Mouse (Mus musculus) C2C12 (cell line): ENCODE data around the gene Hipk2. TPM values are rescaled to one million over a fixed set of nuclear protein-coding genes. Genes with fewer than 3 reads are reported as not detected.
A peak's percentile ranks its signal among the peaks of the same experiment; 100 is the strongest.

Source experiments
- H3K27me3 ChIP-seq: one replicate; pipeline ENCODE4 v1.6.1; 2011; ENCODE audit not compliant: control insufficient read depth, insufficient read depth, insufficient read length
- H3K36me3 ChIP-seq: one replicate; pipeline ENCODE4 v1.6.1; 2011; ENCODE audit not compliant: control insufficient read depth, insufficient read depth
- H3K4me3 ChIP-seq: one replicate; pipeline ENCODE4 v1.5.1; 2011; ENCODE audit warnings: mild to moderate bottlenecking, control low read depth; ENCODE audit not compliant: poor library complexity, insufficient read depth, severe bottlenecking
- H3K79me2 ChIP-seq: one replicate; pipeline ENCODE4 v1.6.1; 2011; ENCODE audit not compliant: control insufficient read depth, insufficient read depth
- H3K79me3 ChIP-seq: one replicate; pipeline ENCODE4 v1.6.1; 2011; ENCODE audit warnings: low read depth, control low read depth
- H3ac ChIP-seq: one replicate; pipeline ENCODE3; 2011; ENCODE audit warnings: low read depth; ENCODE audit not compliant: control insufficient read depth, insufficient read length
- CEBPB ChIP-seq: IDR thresholded peaks from one replicate; pipeline ENCODE4 v1.6.1; 2011; ENCODE audit warnings: low read depth, mild to moderate bottlenecking, control low read depth, moderate library complexity
- CTCF ChIP-seq: IDR thresholded peaks from one replicate; pipeline ENCODE4 v1.5.1; 2011; ENCODE audit not compliant: control insufficient read depth, insufficient read depth, insufficient read length
- FOSL1 ChIP-seq: IDR thresholded peaks from one replicate; pipeline ENCODE4 v1.8.0; 2011; ENCODE audit warnings: mild to moderate bottlenecking, low read length; ENCODE audit not compliant: poor library complexity, insufficient read depth, severe bottlenecking
- MAX ChIP-seq: IDR thresholded peaks from one replicate; pipeline ENCODE4 v1.6.1; 2011; ENCODE audit warnings: mild to moderate bottlenecking, control low read depth
- MYOD1 ChIP-seq: IDR thresholded peaks from one replicate; pipeline ENCODE4 v1.6.1; 2011; ENCODE audit warnings: low read depth; ENCODE audit not compliant: control insufficient read depth, insufficient read length
- MYOG ChIP-seq: IDR thresholded peaks from one replicate; pipeline ENCODE4 v1.6.1; 2011; ENCODE audit not compliant: control insufficient read depth, insufficient read length; ENCODE audit errors: extremely low read depth
- USF1 ChIP-seq: IDR thresholded peaks from one replicate; pipeline ENCODE4 v1.6.1; 2011; ENCODE audit warnings: low read depth, mild to moderate bottlenecking, control low read depth, moderate library complexity
- polyA plus RNA-seq: library from polyadenylated mRNA; unstranded; fragments of >200 nt; fragmentation: generic; extraction: Trizol; gene quantifications from one replicate; pipeline ENCODE4 v1.2.1, GENCODE M21; 2012; ENCODE audit warnings: missing spikeins

The Hipk2 gene
- polyA plus RNA-seq, 1 experiment = 13.6 TPM

GRCm38 (mm10) chr6:38825886-38826285 lies 50.1 kb downstream of the Hipk2 start:
- H3K4me3 ChIP-seq = no peak overlapping the region
- H3K79me3 ChIP-seq = peaks cover 17% of the 10 kb centered on the region
- no peak overlapping the region for H3ac ChIP-seq
- H3K27me3 ChIP-seq = no peaks in the 10 kb centered on the region
- H3K36me3 ChIP-seq = no peaks in the 10 kb centered on the region
- no peak for TF ChIP-seq USF1
- no peak for TF ChIP-seq FOSL1
- no peak for TF ChIP-seq CTCF
- TF ChIP-seq MYOG = no peak
- TF ChIP-seq CEBPB = no peak
- no peak for TF ChIP-seq MAX
- no peak for TF ChIP-seq MYOD1
- H3K79me2 ChIP-seq = peaks cover 64% of the 10 kb centered on the region

DNA sequence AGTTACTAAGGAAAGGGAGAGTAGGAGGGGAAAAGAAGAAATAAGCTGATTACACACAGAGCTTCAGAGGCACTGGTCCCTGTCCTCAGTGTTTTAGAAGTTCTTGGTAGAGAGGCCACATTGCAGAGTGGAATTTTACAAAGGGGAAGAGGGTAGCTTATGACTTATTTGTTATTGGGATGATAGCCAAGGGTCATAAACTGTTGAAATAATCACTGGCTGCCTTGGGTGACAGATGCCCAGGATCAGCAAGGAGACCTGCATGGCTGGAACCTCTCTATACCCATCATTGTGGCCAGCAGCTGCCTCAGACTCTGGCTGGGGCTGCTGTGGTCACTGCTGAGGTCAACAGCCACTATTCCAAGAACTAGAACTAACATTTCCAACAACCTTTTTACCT lies 52.1 kb downstream of the Hipk2 start:
- Histone ChIP-seq H3ac (no peak overlapping the region), H3K4me3 (no peak overlapping the region), H3K36me3 (no peaks in the 10 kb centered on the region), H3K79me3 (peaks cover 14% of the 10 kb centered on the region), H3K27me3 (no peaks in the 10 kb centered on the region), H3K79me2 (peaks cover 50% of the 10 kb centered on the region)
- TF ChIP-seq MYOG (no peak), MYOD1 (peak; percentile 33)

GRCm38 (mm10) chr6:38823164-38823563 lies 52.8 kb downstream of the Hipk2 start:
- H3K4me3 ChIP-seq = no peak overlapping the region
- H3ac ChIP-seq = no peak overlapping the region
- H3K79me2 ChIP-seq = peaks cover 44% of the 10 kb centered on the region
- H3K27me3 ChIP-seq = no peaks in the 10 kb centered on the region
- peaks cover 3% of the 10 kb centered on the region for H3K36me3 ChIP-seq
- peaks cover 8% of the 10 kb centered on the region for H3K79me3 ChIP-seq
- TF ChIP-seq FOSL1 (no peak), MYOD1 (no peak), CTCF (no peak), USF1 (no peak), CEBPB (no peak), MYOG (no peak), MAX (no peak)

- no peak overlapping the region for H3K4me3 ChIP-seq
- no peaks in the 10 kb centered on the region for H3K79me3 ChIP-seq
- no peak for TF ChIP-seq MAX
These were observed 54.3 kb downstream of the Hipk2 start for GRCm38 (mm10) chr6:38821686-38822085.

DNA sequence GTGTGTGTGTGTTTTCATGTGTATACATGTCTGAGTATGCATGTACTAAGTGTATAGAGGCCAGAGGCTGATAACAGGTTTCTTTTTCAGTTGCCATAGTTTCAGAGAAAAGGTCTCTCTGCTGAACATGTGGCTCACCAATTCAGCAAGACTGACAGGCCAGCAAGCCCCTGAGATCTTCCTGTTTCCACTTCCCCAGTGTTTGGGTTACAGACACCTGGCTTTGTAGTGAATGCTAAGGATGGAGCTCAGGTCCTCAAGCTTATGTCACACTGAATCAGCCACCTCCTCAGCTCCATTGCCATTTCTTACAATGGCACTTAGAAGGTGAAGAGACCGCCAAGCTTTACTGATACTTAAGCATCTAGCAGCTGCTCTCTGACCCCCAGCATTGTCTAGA lies 55.1 kb downstream of the Hipk2 start:
- Histone ChIP-seq H3K79me2 (peaks cover 30% of the 10 kb centered on the region), H3K79me3 (no peaks in the 10 kb centered on the region), H3K4me3 (no peak overlapping the region), H3K36me3 (peaks cover 12% of the 10 kb centered on the region), H3K27me3 (no peaks in the 10 kb centered on the region), H3ac (no peak overlapping the region)
- TF ChIP-seq MYOD1 (no peak), FOSL1 (no peak), CTCF (no peak), MYOG (no peak), CEBPB (no peak), USF1 (no peak)

More at GRCm38 (mm10) chr6:38821686-38822085, 54.3 kb downstream of the Hipk2 start:
- Histone ChIP-seq H3ac (no peak overlapping the region), H3K79me2 (peaks cover 31% of the 10 kb centered on the region), H3K36me3 (peaks cover 12% of the 10 kb centered on the region), H3K27me3 (no peaks in the 10 kb centered on the region)

GRCm38 (mm10) chr6:38816216-38816615 lies 59.7 kb downstream of the Hipk2 start:
- TF ChIP-seq MYOG = no peak
- no peak overlapping the region for H3K4me3 ChIP-seq
- peaks cover 17% of the 10 kb centered on the region for H3K36me3 ChIP-seq

GRCm38 (mm10) chr6:38815582-38815981 lies 60.4 kb downstream of the Hipk2 start:
- H3K27me3 ChIP-seq = no peaks in the 10 kb centered on the region
- no peak for TF ChIP-seq CEBPB
- no peak for TF ChIP-seq MYOD1
- TF ChIP-seq USF1 = no peak
- no peak for TF ChIP-seq FOSL1
- TF ChIP-seq MYOG = no peak
- H3K4me3 ChIP-seq = no peak overlapping the region
- no peaks in the 10 kb centered on the region for H3K79me3 ChIP-seq
- peaks cover 17% of the 10 kb centered on the region for H3K36me3 ChIP-seq
- no peak overlapping the region for H3ac ChIP-seq
- peaks cover 5% of the 10 kb centered on the region for H3K79me2 ChIP-seq

More at GRCm38 (mm10) chr6:38816216-38816615, 59.7 kb downstream of the Hipk2 start:
- Histone ChIP-seq H3K79me3 (no peaks in the 10 kb centered on the region), H3K27me3 (no peaks in the 10 kb centered on the region), H3ac (no peak overlapping the region), H3K79me2 (peaks cover 4% of the 10 kb centered on the region)
